Mouse (Mus musculus) embryonic facial prominence, embryonic 15.5 days (tissue): ENCODE measurements around the gene Dkk2. TPM values are rescaled to one million over a fixed set of nuclear protein-coding genes. Genes with fewer than 3 reads are reported as not detected.

Experiments used
- ATAC-seq: fragments of 200-750 bp; cut with Nextera tagmentation; 2 replicates; pipeline ENCODE4 v1.8.0; 2017; ENCODE audit warnings: low read depth, moderate TSS enrichment; ENCODE audit not compliant: insufficient number of reproducible peaks, low FRiP score, low TSS enrichment
- H3K27ac ChIP-seq: fragments of 300-500 bp; sonication (generic); replicated peaks from 2 replicates; pipeline ENCODE4 v1.5.1; 2015; ENCODE audit warnings: mild to moderate bottlenecking, inconsistent platforms
- H3K27me3 ChIP-seq: fragments of 300-500 bp; sonication (generic); 2 replicates; pipeline ENCODE4 v1.6.1; 2015; ENCODE audit warnings: inconsistent platforms
- H3K36me3 ChIP-seq: fragments of 300-500 bp; sonication (generic); 2 replicates; pipeline ENCODE4 v1.6.1; 2015; ENCODE audit warnings: mild to moderate bottlenecking, inconsistent platforms
- H3K4me1 ChIP-seq: fragments of 300-500 bp; sonication (generic); 2 replicates; pipeline ENCODE4 v1.6.1; 2015; ENCODE audit warnings: inconsistent platforms
- H3K4me2 ChIP-seq: fragments of 300-500 bp; sonication (generic); replicated peaks from 2 replicates; pipeline ENCODE4 v1.6.1; 2015; ENCODE audit warnings: mild to moderate bottlenecking, inconsistent platforms
- H3K4me3 ChIP-seq: fragments of 300-500 bp; sonication (generic); replicated peaks from 2 replicates; pipeline ENCODE4 v1.5.1; 2015; ENCODE audit warnings: mild to moderate bottlenecking, inconsistent platforms
- H3K9ac ChIP-seq: fragments of 300-500 bp; sonication (generic); 2 replicates; pipeline ENCODE4 v1.6.1; 2015; ENCODE audit warnings: inconsistent platforms
- H3K9me3 ChIP-seq: fragments of 300-500 bp; sonication (generic); replicated peaks from 2 replicates; pipeline ENCODE4 v1.6.1; 2016; ENCODE audit warnings: inconsistent platforms
- WGBS: fragments of 180-500 bp; shearing (Covaris S2); methylation state at CpG from one replicate; pipeline ENCODE4 v1.1.7; 2015; 5-methylcytosine and 5-hydroxymethylcytosine counted together
- polyA plus RNA-seq: library from polyadenylated mRNA; unstranded; fragments of >200 nt; fragmentation: Nextera tagmentation; extraction: Ambion mirVana; gene quantifications from 2 replicates; pipeline ENCODE4 v1.2.1, GENCODE M21; 2015

Dkk2 gene
- polyA plus RNA-seq, 1 experiment from 2014 or later: 35.2 TPM

GRCm38 (mm10) chr3:132084680-132085079 is 412 bp upstream of the Dkk2 start:
- 2% methylated on average over 8 of the region's 8 CpGs for WGBS
- H3K27ac ChIP-seq: peak overlapping the region; percentile 68
- H3K4me3 ChIP-seq: peak overlapping the region; percentile 53
- H3K9me3 ChIP-seq: no peaks in the 10 kb centered on the region
- peaks cover 15% of the 10 kb centered on the region for H3K27me3 ChIP-seq
- peak overlapping the region; percentile 26; the same call in 1 of the 2 replicates for H3K9ac ChIP-seq
- H3K4me2 ChIP-seq: peak overlapping the region; percentile 88
- peaks cover 25% of the 10 kb centered on the region for H3K4me1 ChIP-seq
- ATAC-seq: no peak
- H3K36me3 ChIP-seq: no peaks in the 10 kb centered on the region

GRCm38 (mm10) chr3:132085823-132086350 is 795 bp downstream of the Dkk2 start:
- peak overlapping the region; percentile 88 for H3K4me2 ChIP-seq
- H3K36me3 ChIP-seq: no peaks in the 10 kb centered on the region
- H3K27me3 ChIP-seq: peaks cover 15% of the 10 kb centered on the region
- no peaks in the 10 kb centered on the region for H3K9me3 ChIP-seq
- no peak for ATAC-seq
- peaks cover 25% of the 10 kb centered on the region for H3K4me1 ChIP-seq
- H3K9ac ChIP-seq: peak overlapping the region; percentile 12
- WGBS: 0% methylated on average over 23 of the region's 23 CpGs
- H3K4me3 ChIP-seq: peak overlapping the region; percentile 53
- peak overlapping the region; percentile 68 for H3K27ac ChIP-seq

DNA sequence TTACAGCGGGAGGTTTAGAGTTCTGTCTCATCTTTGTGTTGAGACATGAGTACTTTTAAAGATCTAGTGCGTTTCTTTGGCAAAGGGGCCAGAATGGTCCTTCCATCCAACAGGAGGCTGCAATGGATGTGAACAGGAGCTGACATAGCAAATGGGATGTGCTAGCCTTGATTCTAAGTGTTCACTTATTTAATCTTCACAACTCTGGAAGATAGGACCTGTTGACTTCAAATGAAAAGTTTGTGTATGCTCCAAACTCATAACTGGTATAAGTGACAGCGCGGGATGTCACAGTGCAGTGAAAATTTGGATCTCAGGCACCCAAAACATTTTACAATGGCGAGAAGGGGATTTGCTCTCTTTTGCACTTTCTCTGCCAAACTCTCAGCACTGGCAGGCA is 1.4 kb downstream of the Dkk2 start:
- Histone ChIP-seq H3K4me1 (peaks cover 25% of the 10 kb centered on the region), H3K4me3 (peak overlapping the region; percentile 53), H3K9me3 (no peaks in the 10 kb centered on the region), H3K9ac (peak overlapping the region; percentile 12; the same call in 1 of the 2 replicates), H3K27ac (peak overlapping the region; percentile 68), H3K27me3 (peaks cover 15% of the 10 kb centered on the region), H3K4me2 (peak overlapping the region; percentile 88), H3K36me3 (no peaks in the 10 kb centered on the region)
- no peak for ATAC-seq
- WGBS: 20% methylated on average over 5 of the region's 5 CpGs

- ATAC-seq: peak; percentile 71
- Histone ChIP-seq H3K9me3 (no peaks in the 10 kb centered on the region), H3K9ac (no peak overlapping the region), H3K27me3 (peaks cover 15% of the 10 kb centered on the region), H3K4me1 (peaks cover 25% of the 10 kb centered on the region), H3K36me3 (no peaks in the 10 kb centered on the region), H3K4me3 (peak overlapping the region; percentile 53), H3K27ac (peak overlapping the region; percentile 72), H3K4me2 (peak overlapping the region; percentile 88)
- under 1% methylated on average over 21 of the region's 21 CpGs for WGBS
Observed at GRCm38 (mm10) chr3:132087011-132087486, 2.0 kb downstream of the Dkk2 start.

GRCm38 (mm10) chr3:132092983-132093382 is 7.9 kb downstream of the Dkk2 start:
- Histone ChIP-seq H3K4me3 (no peak overlapping the region), H3K27me3 (no peaks in the 10 kb centered on the region), H3K4me2 (no peak overlapping the region), H3K9me3 (no peaks in the 10 kb centered on the region), H3K9ac (no peak overlapping the region), H3K36me3 (no peaks in the 10 kb centered on the region), H3K27ac (no peak overlapping the region), H3K4me1 (no peaks in the 10 kb centered on the region)
- WGBS: 90% methylated on average over 3 of the region's 3 CpGs
- ATAC-seq: no peak

- ATAC-seq: no peak
- Histone ChIP-seq H3K4me1 (no peaks in the 10 kb centered on the region), H3K4me3 (no peak overlapping the region), H3K27ac (no peak overlapping the region), H3K4me2 (no peak overlapping the region), H3K9me3 (no peaks in the 10 kb centered on the region), H3K9ac (no peak overlapping the region), H3K27me3 (no peaks in the 10 kb centered on the region), H3K36me3 (no peaks in the 10 kb centered on the region)
- 46% methylated on average over 6 of the region's 6 CpGs for WGBS
Observed at GRCm38 (mm10) chr3:132096296-132096695, 11.2 kb downstream of the Dkk2 start.

GRCm38 (mm10) chr3:132100746-132101145 is 15.7 kb downstream of the Dkk2 start:
- ATAC-seq: no peak

GRCm38 (mm10) chr3:132103020-132103419 is 17.9 kb downstream of the Dkk2 start:
- no peak overlapping the region for H3K9ac ChIP-seq
- 47% methylated on average over 9 of the region's 9 CpGs for WGBS
- H3K4me2 ChIP-seq: peak overlapping the region; percentile 15; the same call in 1 of the 2 replicates
- no peaks in the 10 kb centered on the region for H3K27me3 ChIP-seq
- no peak overlapping the region for H3K27ac ChIP-seq
- H3K9me3 ChIP-seq: no peaks in the 10 kb centered on the region
- no peaks in the 10 kb centered on the region for H3K36me3 ChIP-seq
- H3K4me3 ChIP-seq: no peak overlapping the region
- no peak for ATAC-seq
- H3K4me1 ChIP-seq: peaks cover 7% of the 10 kb centered on the region; the same call in 1 of the 2 replicates

More at GRCm38 (mm10) chr3:132100746-132101145, 15.7 kb downstream of the Dkk2 start:
- Histone ChIP-seq H3K9ac (no peak overlapping the region), H3K4me2 (no peak overlapping the region), H3K4me3 (no peak overlapping the region), H3K9me3 (no peaks in the 10 kb centered on the region), H3K27ac (no peak overlapping the region), H3K36me3 (no peaks in the 10 kb centered on the region), H3K27me3 (no peaks in the 10 kb centered on the region), H3K4me1 (peaks cover 7% of the 10 kb centered on the region; the same call in 1 of the 2 replicates)
- 51% methylated on average over 3 of the region's 3 CpGs for WGBS

DNA sequence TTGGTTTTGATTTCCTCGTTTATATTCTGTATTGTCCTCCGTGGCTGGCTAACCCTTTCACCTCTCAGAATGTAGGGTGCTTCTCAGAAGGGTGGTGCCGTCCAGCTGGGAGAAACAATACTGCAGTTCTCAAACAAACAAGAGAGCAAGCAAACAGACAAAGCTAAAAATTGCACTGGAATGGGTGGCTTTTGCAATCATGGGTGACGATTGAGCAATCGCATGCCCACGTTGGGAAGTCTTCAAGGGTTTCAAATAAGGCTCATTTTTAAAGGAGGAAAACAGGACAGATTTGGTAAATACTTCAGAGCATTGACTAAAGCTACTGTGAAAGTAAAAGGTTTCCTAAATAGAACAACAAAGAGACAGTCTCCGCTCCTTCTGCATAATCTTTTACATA is 18.4 kb downstream of the Dkk2 start:
- Histone ChIP-seq H3K27ac (no peak overlapping the region), H3K4me1 (peaks cover 7% of the 10 kb centered on the region; the same call in 1 of the 2 replicates), H3K9me3 (no peaks in the 10 kb centered on the region), H3K4me3 (no peak overlapping the region), H3K9ac (no peak overlapping the region), H3K36me3 (no peaks in the 10 kb centered on the region), H3K27me3 (no peaks in the 10 kb centered on the region), H3K4me2 (peak overlapping the region; percentile 15; the same call in 1 of the 2 replicates)
- ATAC-seq: no peak
- WGBS: 41% methylated on average over 7 of the region's 7 CpGs

- Histone ChIP-seq H3K27ac (no peak overlapping the region), H3K9ac (no peak overlapping the region), H3K27me3 (no peaks in the 10 kb centered on the region), H3K9me3 (no peaks in the 10 kb centered on the region), H3K36me3 (no peaks in the 10 kb centered on the region), H3K4me3 (no peak overlapping the region), H3K4me2 (no peak overlapping the region), H3K4me1 (no peaks in the 10 kb centered on the region)
- ATAC-seq: no peak
- 47% methylated on average over 7 of the region's 7 CpGs for WGBS
Observed at GRCm38 (mm10) chr3:132115772-132116511, 30.9 kb downstream of the Dkk2 start.

GRCm38 (mm10) chr3:132121344-132121743 is 36.3 kb downstream of the Dkk2 start:
- H3K4me2 ChIP-seq: no peak overlapping the region
- H3K9ac ChIP-seq: no peak overlapping the region
- no peak overlapping the region for H3K4me3 ChIP-seq
- H3K27me3 ChIP-seq: no peaks in the 10 kb centered on the region
- no peaks in the 10 kb centered on the region for H3K9me3 ChIP-seq
- no peaks in the 10 kb centered on the region for H3K36me3 ChIP-seq
- H3K4me1 ChIP-seq: no peaks in the 10 kb centered on the region
- no peak overlapping the region for H3K27ac ChIP-seq
- 58% methylated on average over 5 of the region's 5 CpGs for WGBS
- no peak for ATAC-seq
